Mouse (Mus musculus) myocyte (in vitro differentiated cells): Measurements from ENCODE around the gene Dleu7.

Experiments
- CEBPB ChIP-seq: IDR thresholded peaks from 2 replicates; pipeline ENCODE4 v1.6.1; 2011; ENCODE audit warnings: mild to moderate bottlenecking, moderate library complexity; ENCODE audit not compliant: poor library complexity, insufficient read depth, severe bottlenecking
- E2F4 ChIP-seq: IDR thresholded peaks from one replicate; pipeline ENCODE4 v1.6.1; 2011; ENCODE audit warnings: mild to moderate bottlenecking, control low read depth, moderate library complexity; ENCODE audit not compliant: insufficient read depth
- POLR2A ChIP-seq: IDR thresholded peaks from one replicate; pipeline ENCODE4 v1.6.1; 2011; ENCODE audit warnings: low read depth, mild to moderate bottlenecking, control low read depth, moderate library complexity; ENCODE audit not compliant: insufficient read length

DNA sequence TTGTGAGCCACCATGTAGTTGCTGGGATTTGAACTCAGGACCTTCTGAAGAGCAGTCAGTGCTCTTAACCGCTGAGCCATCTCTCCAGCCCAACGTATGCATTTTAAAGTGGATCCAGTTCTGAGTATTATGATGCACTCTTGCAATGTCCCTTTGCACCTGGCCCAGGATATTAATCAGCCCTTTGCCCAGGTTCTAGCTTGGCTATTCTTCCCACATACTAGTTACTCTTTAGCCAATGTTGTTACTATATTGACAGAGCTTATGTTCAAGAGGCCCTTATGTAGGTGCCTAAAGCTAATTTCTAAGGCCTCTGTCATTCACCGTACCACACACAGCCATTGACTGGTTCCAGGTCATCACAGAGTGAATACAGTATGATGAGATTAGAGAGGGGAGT lies 4.1 kb downstream of the Dleu7 start:
- no peak for TF ChIP-seq POLR2A
- TF ChIP-seq E2F4 = no peak
- TF ChIP-seq CEBPB = no peak
